In genomic region chr13:36131401-36131800, GRCm38 (mm10) we compare ENCODE assay signal across 17 mouse cellular contexts. TPM values are rescaled to one million over a fixed set of nuclear protein-coding genes. Genes with fewer than 3 reads are reported as not detected.
A peak's percentile ranks its signal among the peaks of the same experiment; 100 is the strongest.
DNase-seq lines count a peak whose midpoint lies in the region.
"Had no signal": no experiment of that assay in that cellular context is flagged by ENCODE, and none has a peak within 500 bp of the region (broad histone marks: within the 10 kb centered on the region; RNA-seq: fewer than 3 reads in every experiment).

No protein-coding gene starts in this region.

- intact Hi-C loops in left cerebral cortex, postnatal 14 days (cut with DNase I): no loop called here

- DNase-seq in 3134 (ENCODE audit: extremely low read depth, insufficient read length, low spot score) (peak; percentile 46), 416B (ENCODE audit: low read depth) (peak; percentile 35)
- peak; percentile 55 for DNase-seq in adrenal gland, postnatal 14 days
- peak; percentile 19 for DNase-seq in fibroblast of lung, adult 2 months (ENCODE audit: low read depth)
- DNase-seq in spleen, postnatal 14 days (ENCODE audit: low spot score in 2 of 2): no peak
- no peak for DNase-seq in left cerebral cortex, postnatal 14 days (ENCODE audit: low spot score in 2 of 2)
- no peak for DNase-seq in cerebellum, postnatal 14 days
- DNase-seq: cerebellum, adult 8-10 months; cerebellum, postnatal 36 days; gastrocnemius, postnatal 10 days; heart, adult 11 months; kidney, adult 9 months; kidney, postnatal 10 days; lung, adult 18-20 months; lung, postnatal 4 days; right cerebral cortex, postnatal 4 days; thymus, postnatal 4 days had no signal

RNA-seq across cellular contexts. Expression of gene Lyrm4, which starts 14.1 kb away (rescaled TPM):
- total RNA-seq in adrenal gland, postnatal 14 days (2021): 16.0 and 19.3 TPM in 2 replicates
- 10 to 100 TPM; 22.5 to 23.2 TPM for total RNA-seq in left cerebral cortex, postnatal 14 days (2021)

RNA-seq across cellular contexts. Expression of gene Fars2, which starts 14.2 kb away (rescaled TPM):
- 80.5 and 83.6 TPM in 2 replicates for total RNA-seq in adrenal gland, postnatal 14 days (2021)
- total RNA-seq in left cerebral cortex, postnatal 14 days (2021): 10 to 100 TPM; 36.5 to 37.8 TPM

Comparison
In these comparisons a context has a peak if more than half of its experiments do, and no peak if none do; other contexts are left out.
1. DNase-seq: peak in 3134 (single experiment), 416B (single experiment), adrenal gland, postnatal 14 days (single experiment) and fibroblast of lung, adult 2 months (single experiment); none in spleen, postnatal 14 days (0 of 2), left cerebral cortex, postnatal 14 days (0 of 2) and cerebellum, postnatal 14 days (0 of 2).